16 mouse cellular contexts compared by ENCODE assay signal in genomic region chr14:25044106-25044505, GRCm38 (mm10).
DNase-seq lines count a peak whose midpoint lies in the region; ATAC-seq lines count a peak whose summit lies in the region.
"Had no signal": no experiment of that assay in that cellular context is flagged by ENCODE, and none has a peak within 500 bp of the region (broad histone marks: within the 10 kb centered on the region; RNA-seq: fewer than 3 reads in every experiment).

No protein-coding gene starts in this region.

- H3K9ac ChIP-seq in intestine, embryonic 14.5 days (ENCODE audit: low read length): no peak overlapping the region
- H3K9ac ChIP-seq in intestine, embryonic 16.5 days (ENCODE audit: low read depth, low read length): no peak overlapping the region
- H3K9ac ChIP-seq: hindbrain, embryonic 15.5 days; liver, postnatal 0 days; midbrain, embryonic 15.5 days had no signal

- no peaks in the 10 kb centered on the region for H3K36me3 ChIP-seq in intestine, embryonic 14.5 days (ENCODE audit: control insufficient read depth, insufficient read depth, low read length)
- no peaks in the 10 kb centered on the region for H3K36me3 ChIP-seq in intestine, embryonic 16.5 days (ENCODE audit: control insufficient read depth, insufficient read depth, low read length)
- H3K36me3 ChIP-seq: hindbrain, embryonic 15.5 days; midbrain, embryonic 15.5 days had no signal

- ATAC-seq in intestine, embryonic 14.5 days (replicated peaks; ENCODE audit: low FRiP score, low TSS enrichment, low read depth): no peak
- ATAC-seq in intestine, embryonic 16.5 days: no peak
- ATAC-seq: liver, postnatal 0 days; midbrain, embryonic 15.5 days had no signal

- DNase-seq in intestine, embryonic 14.5 days (ENCODE audit: low spot score): no peak
- DNase-seq in right cerebral cortex, adult 18-20 months: peak; percentile 78
- DNase-seq in right cerebral cortex, postnatal 10 days (ENCODE audit: low spot score in 2 of 2): no peak
- DNase-seq in left cerebral cortex, postnatal 25 days (ENCODE audit: low spot score in 2 of 2): peak; percentile 18 to 85
- peak; percentile 49 to 70 for DNase-seq in right cerebral cortex, postnatal 36 days (ENCODE audit: low spot score in 2 of 2)
- DNase-seq in cerebellum, postnatal 14 days: no peak
- no peak for DNase-seq in retina, embryonic 14.5 days (ENCODE audit: low spot score)
- DNase-seq: adrenal gland, postnatal 25 days; cerebellum, postnatal 25 days; kidney, adult 8-10 months; liver, postnatal 0 days had no signal

- H3K4me1 ChIP-seq in intestine, embryonic 14.5 days (replicated peaks; ENCODE audit: control insufficient read depth, insufficient read depth, low read length): peaks cover 34% of the 10 kb centered on the region
- peaks cover 13% of the 10 kb centered on the region for H3K4me1 ChIP-seq in intestine, embryonic 16.5 days (ENCODE audit: control insufficient read depth, insufficient read depth, low read length)
- H3K4me1 ChIP-seq: hindbrain, embryonic 15.5 days; midbrain, embryonic 15.5 days had no signal

- H3K27ac ChIP-seq in intestine, embryonic 14.5 days (ENCODE audit: low read depth): peak overlapping the region; percentile 77; the same call in 1 of the 2 replicates
- H3K27ac ChIP-seq in intestine, embryonic 16.5 days (ENCODE audit: low read length): no peak overlapping the region
- H3K27ac ChIP-seq: macrophage; midbrain, embryonic 15.5 days had no signal

- H3K9me3 ChIP-seq in intestine, embryonic 14.5 days (ENCODE audit: control insufficient read depth, low read length): no peaks in the 10 kb centered on the region
- no peaks in the 10 kb centered on the region for H3K9me3 ChIP-seq in intestine, embryonic 16.5 days (ENCODE audit: control insufficient read depth, low read length)
- H3K9me3 ChIP-seq: hindbrain, embryonic 15.5 days; midbrain, embryonic 15.5 days had no signal

- no peak overlapping the region for H3K4me3 ChIP-seq in intestine, embryonic 14.5 days (ENCODE audit: low read depth, low read length)
- no peak overlapping the region for H3K4me3 ChIP-seq in intestine, embryonic 16.5 days (ENCODE audit: low read length)
- H3K4me3 ChIP-seq: erythroblast, embryonic 14.5 days; hindbrain, embryonic 15.5 days; midbrain, embryonic 15.5 days had no signal

- intact Hi-C loops in left cerebral cortex, postnatal 25 days (cut with DNase I): no loop called here

- H3K27me3 ChIP-seq in intestine, embryonic 14.5 days (replicated peaks; ENCODE audit: control insufficient read depth, insufficient read depth, low read length): no peaks in the 10 kb centered on the region
- no peaks in the 10 kb centered on the region for H3K27me3 ChIP-seq in intestine, embryonic 16.5 days (replicated peaks; ENCODE audit: control insufficient read depth, insufficient read depth, low read length)
- H3K27me3 ChIP-seq: hindbrain, embryonic 15.5 days; midbrain, embryonic 15.5 days had no signal

- 93% methylated on average over 13 of the region's 13 CpGs for WGBS in intestine, embryonic 14.5 days
- WGBS in intestine, embryonic 16.5 days: 93% methylated on average over 13 of the region's 13 CpGs

- no peak overlapping the region for H3K4me2 ChIP-seq in intestine, embryonic 14.5 days (ENCODE audit: low read length)
- no peak overlapping the region for H3K4me2 ChIP-seq in intestine, embryonic 16.5 days (ENCODE audit: low read depth, low read length)
- H3K4me2 ChIP-seq: hindbrain, embryonic 15.5 days; midbrain, embryonic 15.5 days had no signal

Comparison
In these comparisons a context has a peak if more than half of its experiments do, and no peak if none do; other contexts are left out.
1. DNase-seq: peak in right cerebral cortex, adult 18-20 months (single experiment), left cerebral cortex, postnatal 25 days (2 of 2) and right cerebral cortex, postnatal 36 days (2 of 2); none in intestine, embryonic 14.5 days (single experiment), right cerebral cortex, postnatal 10 days (0 of 2), cerebellum, postnatal 14 days (0 of 2) and retina, embryonic 14.5 days (single experiment).